Mouse (Mus musculus) lung, postnatal 0 days (tissue): ENCODE results near the gene Cenpa. TPM values are rescaled to one million over a fixed set of nuclear protein-coding genes. Genes with fewer than 3 reads are reported as not detected.

Source experiments
- ATAC-seq: fragments of 200-750 bp; cut with Nextera tagmentation; 2 replicates; pipeline ENCODE4 v1.8.0; 2017; ENCODE audit warnings: moderate library complexity
- DNase-seq: peaks from one replicate; pipeline ENCODE4 v3.0.0-alpha.2; 2016; ENCODE audit warnings: low spot score
- H3K27ac ChIP-seq: fragments of 300-500 bp; sonication (generic); 2 replicates; pipeline ENCODE4 v1.5.1; 2014; ENCODE audit warnings: antibody characterized with exemption, mild to moderate bottlenecking, low read length, mixed read lengths
- H3K27me3 ChIP-seq: fragments of 300-500 bp; sonication (generic); replicated peaks from 2 replicates; pipeline ENCODE4 v1.6.1; 2014; ENCODE audit warnings: low read length, mixed read lengths; ENCODE audit not compliant: insufficient read depth
- H3K36me3 ChIP-seq: fragments of 300-500 bp; sonication (generic); 2 replicates; pipeline ENCODE4 v1.6.1; 2014; ENCODE audit warnings: low read length, mixed read lengths; ENCODE audit not compliant: insufficient read depth
- H3K4me1 ChIP-seq: fragments of 300-500 bp; sonication (generic); 2 replicates; pipeline ENCODE4 v1.6.1; 2014; ENCODE audit warnings: antibody characterized with exemption, low read depth, low read length, mixed read lengths; ENCODE audit not compliant: insufficient read depth
- H3K4me2 ChIP-seq: fragments of 300-500 bp; sonication (generic); replicated peaks from 2 replicates; pipeline ENCODE4 v1.6.1; 2014; ENCODE audit warnings: low read depth, mild to moderate bottlenecking, low read length, moderate library complexity, mixed read lengths
- H3K4me3 ChIP-seq: fragments of 300-500 bp; sonication (generic); 2 replicates; pipeline ENCODE4 v1.5.1; 2014; ENCODE audit warnings: low read depth, low read length
- H3K9ac ChIP-seq: fragments of 300-500 bp; sonication (generic); replicated peaks from 2 replicates; pipeline ENCODE4 v1.6.1; 2014; ENCODE audit warnings: low read depth, mild to moderate bottlenecking
- H3K9me3 ChIP-seq: fragments of 300-500 bp; sonication (generic); 2 replicates; pipeline ENCODE4 v1.6.1; 2016; ENCODE audit warnings: low read length, mixed read lengths
- CTCF ChIP-seq: IDR thresholded peaks from 2 replicates; pipeline ENCODE4 v1.5.1; 2016; ENCODE audit warnings: antibody characterized with exemption, mild to moderate bottlenecking
- EP300 ChIP-seq: IDR thresholded peaks from 2 replicates; pipeline ENCODE4 v1.6.1; 2016; ENCODE audit warnings: antibody characterized with exemption, mild to moderate bottlenecking, control low read depth
- WGBS: fragments of 180-500 bp; shearing (Covaris S2); extraction: QIAGEN DNeasy Blood & Tissue Kit; methylation state at CpG from one replicate; pipeline ENCODE4 v1.1.7; 2014; 5-methylcytosine and 5-hydroxymethylcytosine counted together
- polyA plus RNA-seq: library from polyadenylated mRNA; unstranded; fragments of >200 nt; fragmentation: Nextera tagmentation; extraction: Ambion mirVana; gene quantifications from 2 replicates; pipeline ENCODE4 v1.2.1, GENCODE M21; 2015

Gene Cenpa
- polyA plus RNA-seq, 1 experiment from 2014 or later = 24.4 TPM

DNA sequence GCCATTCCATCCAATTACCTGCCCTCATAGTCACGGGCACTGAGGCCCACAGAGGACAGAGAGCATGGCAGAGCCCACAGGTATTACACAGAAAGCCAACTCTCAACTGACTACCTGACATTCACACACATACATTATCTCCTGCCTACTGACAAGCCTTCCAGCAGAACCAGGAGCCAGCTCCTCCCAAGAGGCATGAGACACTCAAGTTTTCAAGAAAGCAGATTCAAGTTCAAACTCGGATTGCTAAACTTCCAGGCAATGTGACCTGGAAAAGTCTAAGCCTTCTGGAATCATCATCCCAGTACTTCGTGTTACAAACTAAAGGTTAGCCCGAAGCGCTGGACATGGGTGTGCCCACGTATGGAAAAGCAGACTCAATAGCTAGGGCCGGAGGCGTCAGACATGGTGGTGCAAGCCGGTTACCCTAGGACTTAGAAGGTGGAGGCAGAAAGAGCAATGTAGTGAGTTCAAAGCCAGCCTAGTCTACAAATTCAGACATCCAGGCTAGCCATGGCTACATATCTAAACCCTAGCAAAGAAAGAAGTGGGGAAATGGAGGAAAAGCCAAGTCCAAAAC, 45.3 kb upstream of the Cenpa start:
- no peak overlapping the region for H3K27ac ChIP-seq

DNA sequence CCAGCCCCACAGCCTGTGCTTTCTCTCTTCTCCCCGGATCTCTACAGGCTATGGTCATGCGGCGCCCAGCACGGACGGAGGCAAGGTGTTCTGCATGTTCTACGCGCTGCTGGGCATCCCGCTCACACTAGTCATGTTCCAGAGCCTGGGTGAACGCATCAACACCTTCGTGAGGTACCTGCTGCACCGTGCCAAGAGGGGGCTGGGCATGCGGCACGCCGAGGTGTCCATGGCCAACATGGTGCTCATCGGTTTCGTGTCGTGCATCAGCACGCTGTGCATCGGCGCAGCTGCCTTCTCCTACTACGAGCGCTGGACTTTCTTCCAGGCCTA, 44.8 kb upstream of the Cenpa start:
- Histone ChIP-seq H3K9me3 (no peaks in the 10 kb centered on the region), H3K9ac (no peak overlapping the region), H3K4me2 (no peak overlapping the region), H3K4me3 (peak overlapping the region; percentile 21; the same call in 1 of the 2 replicates), H3K27me3 (peaks cover 13% of the 10 kb centered on the region; the same call in 1 of the 2 replicates), H3K27ac (no peak overlapping the region), H3K36me3 (no peaks in the 10 kb centered on the region), H3K4me1 (peaks cover 14% of the 10 kb centered on the region; the same call in 1 of the 2 replicates)
- DNase-seq (no peak), ATAC-seq (no peak)
- 60% methylated on average over 22 of the region's 22 CpGs for WGBS
- TF ChIP-seq CTCF (no peak), EP300 (no peak)

More for the DNA sequence above, 45.3 kb upstream of the Cenpa start:
- Histone ChIP-seq H3K27me3 (peaks cover 13% of the 10 kb centered on the region; the same call in 1 of the 2 replicates), H3K4me1 (peaks cover 19% of the 10 kb centered on the region; the same call in 1 of the 2 replicates), H3K36me3 (no peaks in the 10 kb centered on the region), H3K4me2 (no peak overlapping the region), H3K9ac (no peak overlapping the region), H3K9me3 (no peaks in the 10 kb centered on the region), H3K4me3 (no peak overlapping the region)
- ATAC-seq = no peak
- WGBS = 92% methylated on average over 9 of the region's 9 CpGs
- no peak for DNase-seq
- TF ChIP-seq EP300 (no peak), CTCF (no peak)

DNA sequence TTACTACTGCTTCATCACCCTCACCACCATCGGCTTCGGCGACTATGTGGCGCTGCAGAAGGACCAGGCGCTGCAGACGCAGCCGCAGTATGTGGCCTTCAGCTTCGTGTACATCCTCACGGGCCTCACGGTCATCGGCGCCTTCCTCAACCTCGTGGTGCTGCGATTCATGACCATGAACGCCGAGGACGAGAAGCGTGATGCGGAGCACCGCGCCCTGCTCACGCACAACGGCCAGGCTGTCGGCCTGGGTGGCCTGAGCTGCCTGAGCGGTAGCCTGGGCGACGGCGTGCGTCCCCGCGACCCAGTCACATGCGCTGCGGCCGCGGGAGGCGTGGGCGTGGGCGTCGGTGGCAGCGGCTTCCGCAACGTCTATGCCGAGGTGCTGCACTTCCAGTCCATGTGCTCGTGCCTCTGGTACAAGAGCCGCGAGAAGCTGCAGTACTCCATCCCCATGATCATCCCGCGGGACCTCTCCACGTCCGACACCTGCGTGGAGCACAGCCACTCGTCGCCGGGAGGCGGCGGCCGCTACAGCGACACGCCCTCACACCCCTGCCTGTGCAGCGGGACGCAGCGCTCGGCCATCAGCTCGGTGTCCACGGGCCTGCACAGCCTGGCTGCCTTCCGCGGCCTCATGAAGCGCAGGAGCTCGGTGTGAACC, 44.3 kb upstream of the Cenpa start:
- Histone ChIP-seq H3K4me3 (peak overlapping the region; percentile 21; the same call in 1 of the 2 replicates), H3K9ac (no peak overlapping the region), H3K4me1 (peaks cover 14% of the 10 kb centered on the region; the same call in 1 of the 2 replicates), H3K9me3 (no peaks in the 10 kb centered on the region), H3K4me2 (peak overlapping the region; percentile 48), H3K27me3 (peaks cover 13% of the 10 kb centered on the region; the same call in 1 of the 2 replicates), H3K27ac (no peak overlapping the region), H3K36me3 (no peaks in the 10 kb centered on the region)
- TF ChIP-seq CTCF = peak; percentile 38
- TF ChIP-seq EP300 = no peak
- DNase-seq (peak; percentile 22), ATAC-seq (peak; percentile 43)
- 11% methylated on average over 68 of the region's 69 CpGs for WGBS

DNA sequence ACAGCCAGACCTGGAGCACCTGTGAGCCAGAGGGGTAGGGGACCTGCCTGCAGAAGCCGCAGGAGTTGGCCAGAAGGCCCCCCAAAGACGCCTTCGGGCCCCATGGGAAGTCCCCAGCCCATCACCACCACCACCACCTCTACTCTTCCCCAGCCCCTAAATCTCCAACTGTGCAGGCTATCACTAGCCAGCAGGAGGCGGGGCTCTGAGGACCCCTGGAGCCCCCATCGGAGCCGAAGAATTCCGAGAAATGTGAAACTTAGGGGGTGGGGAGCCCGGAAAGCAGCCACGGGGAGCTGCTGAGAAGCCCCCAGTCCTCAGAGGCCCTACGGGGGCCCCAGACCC, 43.8 kb upstream of the Cenpa start:
- H3K9me3 ChIP-seq = no peaks in the 10 kb centered on the region
- ATAC-seq (no peak), DNase-seq (no peak)
- no peak for TF ChIP-seq EP300
- no peak for TF ChIP-seq CTCF
- peak overlapping the region; percentile 48 for H3K4me2 ChIP-seq
- H3K27ac ChIP-seq = no peak overlapping the region
- H3K27me3 ChIP-seq = peaks cover 13% of the 10 kb centered on the region; the same call in 1 of the 2 replicates
- WGBS = 22% methylated on average over 10 of the region's 10 CpGs
- peaks cover 11% of the 10 kb centered on the region; the same call in 1 of the 2 replicates for H3K4me1 ChIP-seq
- no peaks in the 10 kb centered on the region for H3K36me3 ChIP-seq
- no peak overlapping the region for H3K9ac ChIP-seq
- peak overlapping the region; percentile 21; the same call in 1 of the 2 replicates for H3K4me3 ChIP-seq

DNA sequence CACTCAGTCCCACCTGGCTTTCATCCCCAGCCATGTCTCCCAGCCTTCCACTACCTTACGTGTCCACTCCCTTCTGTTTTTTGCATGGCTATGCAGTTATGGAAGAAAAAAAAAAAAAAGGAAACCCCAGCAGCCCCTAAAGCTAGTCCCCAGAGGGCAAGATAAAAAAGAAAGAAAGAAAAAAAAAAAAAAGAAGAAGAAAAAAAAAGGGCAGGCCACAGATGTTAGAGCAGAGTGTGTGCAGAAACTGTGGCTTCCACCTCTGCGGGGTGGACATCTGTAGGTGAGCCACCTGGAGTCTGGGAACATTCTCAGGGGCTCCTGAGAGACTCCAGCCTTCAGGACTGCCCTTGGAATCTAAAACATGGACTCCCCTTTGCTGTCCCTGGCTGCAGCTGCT, 43.2 kb upstream of the Cenpa start:
- peaks cover 7% of the 10 kb centered on the region; the same call in 1 of the 2 replicates for H3K4me1 ChIP-seq
- no peak overlapping the region for H3K4me2 ChIP-seq
- WGBS = 65% methylated on average over 2 of the region's 2 CpGs
- no peak for DNase-seq
- TF ChIP-seq EP300 (no peak), CTCF (no peak)
- ATAC-seq = no peak
- no peaks in the 10 kb centered on the region for H3K36me3 ChIP-seq
- H3K9ac ChIP-seq = no peak overlapping the region
- H3K27ac ChIP-seq = no peak overlapping the region
- H3K27me3 ChIP-seq = peaks cover 13% of the 10 kb centered on the region; the same call in 1 of the 2 replicates
- H3K9me3 ChIP-seq = no peaks in the 10 kb centered on the region
- H3K4me3 ChIP-seq = no peak overlapping the region

DNA sequence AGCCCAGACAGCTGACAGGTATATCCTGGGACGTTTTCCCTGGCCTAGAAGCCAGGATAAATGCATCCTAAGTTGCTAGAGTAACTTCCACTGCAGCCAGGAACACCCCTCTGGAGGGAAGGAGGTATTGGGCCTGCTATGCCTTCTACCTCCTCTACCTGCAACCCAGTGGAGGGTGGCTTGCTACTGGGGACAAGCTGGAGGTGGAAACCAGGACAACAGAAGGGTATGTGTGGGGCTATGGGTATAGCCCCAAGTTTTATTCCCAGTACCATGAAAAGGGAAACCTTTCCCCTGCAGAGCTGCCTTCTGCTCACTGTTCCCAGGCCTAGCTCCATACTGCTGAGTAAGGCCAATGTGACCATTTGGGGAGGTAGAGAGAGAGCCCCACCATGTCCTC, 42.3 kb upstream of the Cenpa start:
- no peak for TF ChIP-seq EP300
- TF ChIP-seq CTCF = no peak
- H3K36me3 ChIP-seq = no peaks in the 10 kb centered on the region
- ATAC-seq = no peak
- no peaks in the 10 kb centered on the region for H3K9me3 ChIP-seq
- no peak overlapping the region for H3K4me2 ChIP-seq
- H3K4me1 ChIP-seq = peaks cover 7% of the 10 kb centered on the region; the same call in 1 of the 2 replicates
- WGBS = 33% methylated on average over 1 of the region's 1 CpGs
- no peak overlapping the region for H3K27ac ChIP-seq
- H3K4me3 ChIP-seq = no peak overlapping the region
- no peak overlapping the region for H3K9ac ChIP-seq
- H3K27me3 ChIP-seq = peaks cover 13% of the 10 kb centered on the region; the same call in 1 of the 2 replicates
- DNase-seq = no peak
